Mouse (Mus musculus) spleen, adult 2 months (tissue): ENCODE data around the gene Slc2a3. TPM values are rescaled to one million over a fixed set of nuclear protein-coding genes. Genes with fewer than 3 reads are reported as not detected.
A peak's percentile ranks its signal among the peaks of the same experiment; 100 is the strongest.

Experiments used
- DNase-seq, 2 experiments: peaks; one replicate each; pipeline versions ENCODE4 v3.0.0 to v3.0.0-alpha.2; 2012 to 2021; ENCODE audit warnings: low spot score in 2 of 2, low read depth in 1 of 2
- H3K27ac ChIP-seq: fragments of 200-500 bp; 2 replicates; pipeline ENCODE4 v1.5.1; 2012; ENCODE audit warnings: low read length, inconsistent platforms; ENCODE audit not compliant: insufficient read depth
- H3K27me3 ChIP-seq: fragments of 200-500 bp; 2 replicates; pipeline ENCODE4 v1.6.1; 2012; ENCODE audit warnings: mild to moderate bottlenecking, moderate library complexity, low read length, inconsistent platforms; ENCODE audit not compliant: control insufficient read depth, insufficient read depth
- H3K36me3 ChIP-seq: fragments of 200-500 bp; 2 replicates; pipeline ENCODE4 v1.6.1; 2012; ENCODE audit warnings: mild to moderate bottlenecking, low read length, inconsistent platforms; ENCODE audit not compliant: control insufficient read depth, insufficient read depth
- H3K4me1 ChIP-seq: fragments of 200-500 bp; 2 replicates; pipeline ENCODE4 v1.6.1; 2011; ENCODE audit warnings: inconsistent platforms; ENCODE audit not compliant: control insufficient read depth, insufficient read depth, insufficient read length
- H3K4me3 ChIP-seq: fragments of 200-500 bp; 2 replicates; pipeline ENCODE4 v1.5.1; 2011; ENCODE audit warnings: mild to moderate bottlenecking, inconsistent platforms; ENCODE audit not compliant: insufficient read depth, insufficient read length; ENCODE audit errors: extremely low read depth
- CTCF ChIP-seq: fragments of 200-500 bp; IDR thresholded peaks from 2 replicates; pipeline ENCODE4 v1.5.1; 2011; ENCODE audit warnings: mild to moderate bottlenecking, inconsistent platforms; ENCODE audit not compliant: insufficient read depth, insufficient read length, insufficient replicate concordance; ENCODE audit errors: extremely low read depth
- POLR2A ChIP-seq: fragments of 200-500 bp; IDR thresholded peaks from 2 replicates; pipeline ENCODE4 v1.6.1; 2011; ENCODE audit warnings: low read depth, low read length, inconsistent platforms
- WGBS: fragments of 180-500 bp; shearing (Covaris S2); methylation state at CpG from one replicate; pipeline ENCODE4 v1.1.7; 2018; 5-methylcytosine and 5-hydroxymethylcytosine counted together
- polyA plus RNA-seq: library from polyadenylated mRNA; depleted of rRNA; stranded (reverse); fragments of >200 nt; gene quantifications from 2 replicates; pipeline ENCODE4 v1.2.3, GENCODE M21; 2012; rRNA removed

Gene Slc2a3
- polyA plus RNA-seq = 17.8 and 18.5 TPM in 2 replicates

DNA sequence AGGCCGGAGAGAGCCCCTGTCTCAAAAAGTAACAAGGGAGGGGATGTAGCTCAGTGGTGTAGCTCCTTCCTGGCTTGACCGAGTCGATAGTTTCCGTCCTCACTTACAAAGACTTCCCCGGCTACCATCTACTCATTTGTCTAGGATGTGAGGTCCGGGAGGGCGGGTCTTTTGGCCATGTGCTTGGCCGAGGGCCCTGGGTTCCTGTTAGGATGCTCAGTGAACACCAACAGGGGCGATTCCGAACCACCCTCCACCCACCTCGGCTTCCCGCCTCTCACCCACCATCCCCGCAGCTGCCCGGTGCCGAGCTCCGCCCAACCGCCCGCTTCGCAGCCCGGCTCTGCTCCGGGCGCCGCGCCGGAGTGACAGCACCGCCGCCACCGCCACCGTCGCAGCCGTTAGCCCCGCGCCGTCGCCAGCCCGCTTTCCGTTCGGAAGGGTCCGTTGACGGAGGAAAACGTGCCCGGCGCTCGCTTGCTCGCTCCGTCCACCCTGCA, at the start of gene Slc2a3:
Slc2a3 (minus strand) TSS at position 340 of the 500 bp plus-strand sequence.
- no peaks in the 10 kb centered on the region for H3K4me1 ChIP-seq
- H3K27me3 ChIP-seq = no peaks in the 10 kb centered on the region
- 2% methylated on average over 45 of the region's 46 CpGs for WGBS
- no peak for DNase-seq
- no peaks in the 10 kb centered on the region for H3K36me3 ChIP-seq
- peak within 1 kb of the TSS; percentile 61 for H3K27ac ChIP-seq
- peak within 1 kb of the TSS; percentile 64 for H3K4me3 ChIP-seq
- TF ChIP-seq CTCF (no peak), POLR2A (no peak)

DNA sequence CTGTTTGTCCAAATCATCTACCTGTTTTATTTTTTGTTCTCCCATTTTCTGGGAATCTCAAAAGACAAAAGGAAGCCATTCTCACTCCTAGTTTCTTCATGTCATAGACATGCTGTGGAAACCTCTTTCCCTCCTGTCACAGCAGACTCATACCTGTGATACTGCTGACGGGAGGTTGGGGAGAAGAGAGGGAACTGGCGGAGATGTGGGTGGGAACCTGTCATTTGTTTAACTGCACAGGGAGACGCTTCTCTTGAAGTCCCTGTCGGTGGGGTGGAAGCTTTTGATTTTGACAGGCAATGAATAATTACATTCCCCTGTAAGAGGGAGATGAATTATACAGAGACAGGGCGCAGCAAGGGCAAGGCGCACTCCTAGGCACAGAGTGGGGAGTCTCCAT, 42.3 kb upstream of the Slc2a3 start:
- no peak overlapping the region for H3K27ac ChIP-seq
- no peak overlapping the region for H3K4me3 ChIP-seq
- TF ChIP-seq POLR2A = no peak
- no peak for TF ChIP-seq CTCF
- no peaks in the 10 kb centered on the region for H3K27me3 ChIP-seq
- no peaks in the 10 kb centered on the region for H3K4me1 ChIP-seq
- peaks cover 31% of the 10 kb centered on the region for H3K36me3 ChIP-seq
- no peak for DNase-seq
- 96% methylated on average over 6 of the region's 6 CpGs for WGBS

DNA sequence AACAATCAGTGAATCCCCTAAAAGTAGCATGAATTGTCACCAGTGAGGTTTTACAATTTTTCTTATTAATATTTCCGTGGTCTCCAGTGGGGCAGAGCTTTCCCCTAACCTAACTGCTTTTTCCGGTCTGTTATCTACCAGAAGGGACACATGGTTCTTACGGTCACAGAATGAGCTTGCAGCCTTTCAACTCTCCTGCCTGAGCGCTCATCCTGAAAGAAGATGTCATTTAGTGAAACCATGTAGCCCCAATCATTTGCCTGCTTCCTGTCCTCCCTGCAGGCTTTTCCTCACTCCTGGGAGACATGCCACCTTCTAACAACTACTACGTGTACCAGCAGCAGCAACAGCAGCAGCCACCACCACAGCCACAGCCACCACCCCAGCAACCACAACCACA, 36.1 kb upstream of the Slc2a3 start:
- H3K4me1 ChIP-seq = no peaks in the 10 kb centered on the region
- no peaks in the 10 kb centered on the region for H3K27me3 ChIP-seq
- H3K36me3 ChIP-seq = peaks cover 55% of the 10 kb centered on the region
- WGBS = 66% methylated on average over 5 of the region's 5 CpGs
- no peak for DNase-seq
- H3K4me3 ChIP-seq = no peak overlapping the region
- no peak for TF ChIP-seq POLR2A
- no peak for TF ChIP-seq CTCF
- H3K27ac ChIP-seq = no peak overlapping the region

DNA sequence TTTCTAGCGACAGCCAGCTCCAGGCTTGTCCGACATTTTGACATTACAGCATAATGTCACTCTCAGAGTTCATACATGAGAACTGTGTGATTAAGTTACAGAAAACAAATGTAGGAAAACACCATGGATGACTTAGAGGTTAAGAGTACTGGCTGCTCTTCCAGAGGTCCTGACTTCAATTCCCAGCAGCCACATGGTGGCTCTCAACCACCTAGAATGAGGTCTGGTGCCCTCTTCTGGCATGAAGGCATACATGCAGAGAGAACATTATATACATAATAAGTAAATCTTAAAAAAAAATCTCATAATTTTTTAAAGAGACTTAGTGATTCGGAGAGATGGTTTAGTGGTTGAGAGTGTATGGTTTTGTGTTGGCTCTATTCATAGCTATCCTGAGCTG, 35.5 kb upstream of the Slc2a3 start:
- H3K27ac ChIP-seq = no peak overlapping the region
- WGBS = 95% methylated on average over 3 of the region's 3 CpGs
- H3K4me1 ChIP-seq = no peaks in the 10 kb centered on the region
- peaks cover 59% of the 10 kb centered on the region for H3K36me3 ChIP-seq
- TF ChIP-seq CTCF (no peak), POLR2A (no peak)
- no peaks in the 10 kb centered on the region for H3K27me3 ChIP-seq
- no peak for DNase-seq
- no peak overlapping the region for H3K4me3 ChIP-seq

DNA sequence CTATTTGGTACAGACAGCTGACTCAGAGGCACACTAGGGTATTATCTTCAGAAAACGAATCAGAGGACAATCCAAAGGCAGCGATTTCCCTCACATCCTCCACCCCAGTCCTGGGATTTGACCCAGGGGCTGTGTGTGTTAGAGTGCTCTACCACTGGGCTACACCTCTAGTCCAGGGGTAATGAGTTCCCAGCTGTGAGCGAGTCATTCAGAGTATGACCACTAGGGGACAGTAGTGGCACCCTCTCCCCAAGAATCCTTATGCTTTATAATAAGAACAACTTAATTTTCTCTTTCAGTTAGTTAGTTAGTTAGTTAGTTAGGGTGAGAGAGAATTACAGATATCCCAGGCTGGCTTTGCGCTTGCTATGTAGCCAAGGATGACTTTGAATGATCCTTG, 32.9 kb upstream of the Slc2a3 start:
- Histone ChIP-seq H3K4me3 (no peak overlapping the region), H3K36me3 (peaks cover 51% of the 10 kb centered on the region), H3K27ac (no peak overlapping the region), H3K4me1 (no peaks in the 10 kb centered on the region), H3K27me3 (no peaks in the 10 kb centered on the region)
- WGBS = 79% methylated on average over 4 of the region's 4 CpGs
- no peak for TF ChIP-seq POLR2A
- peak; percentile 54; the same call in 1 of the 2 replicates for TF ChIP-seq CTCF
- DNase-seq = peak; percentile 51 to 58

DNA sequence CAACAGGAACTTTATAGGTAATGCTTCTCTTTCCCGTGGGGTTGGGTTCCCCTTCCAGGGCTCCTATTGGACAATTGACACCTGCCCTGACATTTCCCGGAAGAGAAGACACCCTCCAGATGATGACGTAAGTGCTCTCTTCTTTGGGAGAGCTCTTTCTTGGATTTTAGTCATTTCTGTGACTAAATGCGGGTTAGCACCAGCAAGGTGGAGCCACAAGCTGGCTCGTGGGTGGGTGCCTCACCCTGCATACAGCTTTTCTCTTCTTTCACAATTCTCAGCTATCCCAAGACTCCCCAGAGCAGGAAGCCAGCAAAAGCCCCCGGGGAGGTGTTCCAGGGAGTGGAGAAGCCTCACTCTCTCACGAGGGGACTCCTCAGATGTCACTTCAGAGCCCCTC, 31.4 kb upstream of the Slc2a3 start:
- Histone ChIP-seq H3K27ac (no peak overlapping the region), H3K36me3 (peaks cover 44% of the 10 kb centered on the region), H3K4me1 (no peaks in the 10 kb centered on the region), H3K4me3 (no peak overlapping the region), H3K27me3 (no peaks in the 10 kb centered on the region)
- WGBS = 85% methylated on average over 7 of the region's 7 CpGs
- TF ChIP-seq CTCF (no peak), POLR2A (no peak)
- DNase-seq = no peak

DNA sequence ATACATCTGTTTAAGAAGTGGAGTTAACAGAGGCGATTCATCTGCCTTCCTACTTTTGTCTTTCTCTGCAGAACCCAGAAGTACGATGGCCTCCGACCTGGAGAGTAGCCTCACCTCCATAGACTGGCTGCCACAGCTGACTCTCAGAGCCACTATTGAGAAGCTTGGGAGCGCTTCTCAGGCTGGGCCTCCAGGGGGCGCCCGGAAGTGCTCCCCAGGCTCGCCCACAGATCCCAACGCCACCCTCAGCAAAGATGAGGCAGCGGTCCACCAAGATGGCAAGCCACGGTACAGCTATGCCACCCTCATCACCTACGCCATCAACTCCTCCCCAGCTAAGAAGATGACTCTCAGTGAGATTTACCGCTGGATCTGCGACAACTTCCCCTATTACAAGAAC, 26.6 kb upstream of the Slc2a3 start:
- H3K4me1 ChIP-seq = peaks cover 10% of the 10 kb centered on the region; the same call in 1 of the 2 replicates
- DNase-seq = peak in 1 of 2 experiments; percentile 35
- H3K27ac ChIP-seq = no peak overlapping the region
- WGBS = 73% methylated on average over 13 of the region's 13 CpGs
- H3K4me3 ChIP-seq = no peak overlapping the region
- H3K36me3 ChIP-seq = peaks cover 21% of the 10 kb centered on the region
- TF ChIP-seq POLR2A (no peak), CTCF (peak; percentile 39; the same call in 1 of the 2 replicates)
- no peaks in the 10 kb centered on the region for H3K27me3 ChIP-seq
